Mouse (Mus musculus): ENCODE measurements around the gene Lypd4.

Gene Lypd4

DNA sequence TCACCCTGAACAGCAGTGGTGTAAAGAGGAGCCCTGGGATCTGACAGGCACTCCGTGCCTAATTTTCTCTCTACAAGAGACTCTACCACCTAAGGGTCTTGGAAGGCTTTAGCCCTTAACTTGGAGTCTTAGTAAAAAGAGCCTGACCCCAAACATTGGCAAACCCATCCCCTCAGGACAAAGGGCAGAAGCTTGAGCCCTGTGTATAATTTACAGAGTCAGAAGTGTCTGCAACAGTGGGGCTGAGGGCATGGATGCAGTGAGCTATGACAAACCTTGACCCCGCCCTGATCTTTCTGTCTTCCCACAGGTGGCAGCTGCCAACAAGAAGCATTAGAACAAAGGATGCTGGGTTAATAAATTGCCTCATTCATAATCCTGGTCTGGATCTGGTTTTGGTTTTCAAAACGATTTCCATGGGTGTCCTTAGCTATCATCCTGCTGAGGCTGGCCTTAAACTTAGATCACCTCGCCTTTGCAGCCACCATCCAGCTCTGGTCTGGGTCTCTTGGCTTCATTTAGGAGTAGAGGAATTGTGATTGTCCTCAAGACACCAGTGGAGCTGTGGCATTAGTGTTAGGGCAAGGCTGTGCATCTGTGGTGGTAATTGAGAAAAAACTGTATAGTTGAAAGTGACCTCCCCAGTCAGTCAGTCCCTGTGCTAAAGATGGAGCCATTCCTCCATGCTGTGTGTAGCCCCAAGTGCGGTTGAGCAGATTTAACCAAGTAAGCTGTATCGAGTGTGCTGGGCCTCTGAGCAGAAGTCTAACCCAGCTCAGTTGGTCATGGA is 19.9 kb upstream of the Lypd4 start:
- no peak for DNase-seq (ENCODE audit: low spot score in 2 of 2)

DNA sequence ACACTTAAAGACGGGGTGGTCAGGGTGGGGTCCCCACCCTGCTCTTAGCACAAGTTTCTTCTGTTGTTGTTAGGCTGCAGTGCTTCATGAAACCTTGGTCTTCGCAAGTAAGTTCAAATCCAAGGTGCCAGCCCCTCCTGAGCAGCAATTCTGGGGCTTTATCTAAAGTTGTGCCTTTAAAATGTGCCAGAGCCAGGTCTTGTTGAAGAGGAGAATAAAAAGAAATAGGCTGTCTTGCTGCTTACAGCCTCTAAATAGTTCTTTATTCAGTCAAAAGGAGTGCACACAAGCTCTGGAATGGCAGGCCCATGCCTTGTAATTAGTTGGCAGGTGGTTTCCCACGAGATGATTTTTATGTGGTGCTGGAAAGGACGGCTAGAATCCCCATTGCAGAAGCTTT is 17.4 kb upstream of the Lypd4 start:
- no peak for DNase-seq (ENCODE audit: low spot score in 2 of 2)

DNA sequence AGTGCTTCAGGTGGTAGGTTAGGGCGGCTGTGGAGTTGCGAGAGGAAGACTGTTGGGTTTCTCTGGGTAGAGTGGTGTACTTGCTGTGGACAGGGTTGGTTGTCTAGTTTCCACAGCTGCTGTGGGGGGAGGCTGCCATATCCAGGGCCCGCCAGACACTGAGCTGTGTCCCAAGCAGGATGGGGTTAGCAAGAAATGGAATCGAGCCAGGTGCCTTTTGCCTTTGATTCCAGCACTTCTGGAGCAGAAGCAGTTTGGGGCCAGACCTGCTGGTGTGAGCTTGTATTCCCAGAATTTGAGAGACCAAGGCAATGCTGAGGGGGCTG is 16.5 kb upstream of the Lypd4 start:
- DNase-seq (ENCODE audit: low spot score in 2 of 2): no peak

DNA sequence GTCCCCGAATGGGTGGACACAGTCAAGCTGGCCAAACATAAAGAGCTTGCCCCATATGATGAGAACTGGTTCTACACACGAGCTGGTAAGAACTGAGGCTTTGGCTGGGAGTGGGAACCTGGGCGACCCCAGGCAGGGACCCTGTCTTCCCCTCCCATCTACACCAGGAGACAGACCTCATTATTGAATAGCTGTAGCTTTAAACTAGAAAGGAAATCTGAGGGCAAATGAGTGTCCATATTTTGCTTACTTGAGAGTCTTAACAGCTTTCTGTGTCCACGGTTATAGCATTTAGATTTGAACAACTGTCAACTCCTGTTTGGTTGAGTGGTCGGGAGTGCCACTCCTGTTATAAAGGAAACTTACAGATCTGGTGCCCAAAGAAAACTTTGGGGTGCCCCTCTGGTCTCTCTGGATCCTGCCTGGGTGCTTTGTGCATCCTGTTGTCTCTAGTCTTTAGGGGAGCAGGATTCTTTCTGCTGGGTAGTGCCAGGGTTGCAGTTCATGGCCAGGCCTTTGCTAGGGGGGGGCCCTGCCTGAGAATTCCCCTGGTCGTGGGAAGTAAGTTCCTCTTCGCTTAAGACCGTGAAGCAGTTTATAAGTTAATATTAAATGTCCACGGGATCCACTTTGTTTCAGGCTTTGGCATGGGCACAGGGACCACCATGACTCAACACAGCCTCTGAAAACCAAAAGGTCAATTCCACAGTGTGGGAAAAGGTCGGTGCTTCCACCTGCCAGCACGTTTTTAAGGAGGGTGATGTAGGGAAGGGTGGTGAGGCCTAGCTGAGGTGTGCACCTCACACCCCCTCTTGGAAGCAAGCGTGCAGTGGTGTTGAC is 15.9 kb upstream of the Lypd4 start:
- DNase-seq (ENCODE audit: low spot score in 2 of 2): no peak

DNA sequence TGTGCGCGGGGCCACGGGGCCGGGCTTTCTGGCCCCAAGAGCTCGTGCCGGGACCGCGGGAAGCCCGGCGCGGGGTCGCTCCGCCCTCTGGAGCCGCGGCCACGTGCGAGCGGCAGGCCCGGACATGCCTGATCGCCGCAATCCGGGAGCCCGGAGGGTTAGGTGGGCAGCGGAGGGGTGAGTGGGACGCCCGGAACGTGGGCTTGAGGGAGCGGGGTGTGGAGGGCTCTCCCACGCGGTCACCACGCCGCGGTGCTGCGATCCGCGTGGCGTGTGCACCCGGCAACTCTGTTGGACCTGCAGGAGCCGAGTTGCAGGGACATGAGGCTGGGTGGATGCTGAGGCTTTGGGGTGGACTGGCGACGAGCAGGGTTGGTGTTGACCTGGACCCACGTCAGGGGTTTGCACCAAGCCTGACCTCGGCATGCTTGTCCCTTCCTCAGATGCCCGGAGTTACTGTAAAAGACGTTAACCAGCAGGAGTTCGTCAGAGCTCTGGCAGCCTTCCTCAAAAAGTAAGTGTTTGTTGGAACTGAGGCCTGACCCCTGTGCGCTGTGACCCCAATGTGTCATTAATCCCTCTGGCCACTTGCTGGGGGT is 15.1 kb upstream of the Lypd4 start:
- no peak for DNase-seq (ENCODE audit: low spot score in 2 of 2)

DNA sequence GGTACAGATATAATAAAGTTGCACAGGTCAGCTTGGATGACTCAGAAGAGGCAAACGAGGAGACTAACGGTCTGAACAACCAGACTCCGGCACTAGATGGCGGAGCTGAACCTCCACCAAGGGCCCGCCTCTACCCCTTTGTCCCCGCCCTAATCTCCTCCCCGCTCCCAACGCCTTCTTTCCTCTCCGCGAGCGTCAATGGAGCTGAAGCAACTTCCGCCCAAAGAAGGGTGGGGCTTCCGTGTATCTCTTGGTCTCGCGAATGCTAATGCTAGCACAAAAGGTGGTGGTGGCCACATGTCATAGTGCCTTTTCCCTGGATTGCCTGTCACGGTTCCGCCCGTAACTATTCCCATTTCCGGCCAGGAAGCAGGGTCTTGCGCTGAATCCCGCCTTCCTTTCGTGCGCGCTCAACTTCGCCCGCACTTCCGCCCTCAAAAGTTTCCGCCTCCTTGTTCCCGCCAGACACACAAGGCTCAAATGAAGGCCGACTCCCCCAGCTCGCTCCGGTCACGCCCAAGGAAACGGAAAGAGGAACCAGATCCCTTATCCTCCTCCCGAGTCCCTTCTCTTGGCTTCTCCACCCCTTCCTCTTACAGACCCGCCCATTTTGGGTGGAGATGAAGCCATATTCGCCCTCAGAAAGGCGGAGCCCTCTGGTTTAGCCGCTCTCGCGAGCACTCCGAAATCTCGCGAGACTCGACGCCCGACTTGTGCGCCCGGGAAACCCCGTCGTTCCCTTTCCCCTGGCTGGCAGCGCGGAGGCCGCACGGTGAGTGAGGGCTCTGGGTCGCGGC is 14.4 kb upstream of the Lypd4 start, which contains the start of gene Rps19:
TSS of gene Rps19 (plus strand) at position 476 of the 797 bp plus-strand sequence.
- peak; percentile 98 for DNase-seq (ENCODE audit: low spot score in 2 of 2)

DNA sequence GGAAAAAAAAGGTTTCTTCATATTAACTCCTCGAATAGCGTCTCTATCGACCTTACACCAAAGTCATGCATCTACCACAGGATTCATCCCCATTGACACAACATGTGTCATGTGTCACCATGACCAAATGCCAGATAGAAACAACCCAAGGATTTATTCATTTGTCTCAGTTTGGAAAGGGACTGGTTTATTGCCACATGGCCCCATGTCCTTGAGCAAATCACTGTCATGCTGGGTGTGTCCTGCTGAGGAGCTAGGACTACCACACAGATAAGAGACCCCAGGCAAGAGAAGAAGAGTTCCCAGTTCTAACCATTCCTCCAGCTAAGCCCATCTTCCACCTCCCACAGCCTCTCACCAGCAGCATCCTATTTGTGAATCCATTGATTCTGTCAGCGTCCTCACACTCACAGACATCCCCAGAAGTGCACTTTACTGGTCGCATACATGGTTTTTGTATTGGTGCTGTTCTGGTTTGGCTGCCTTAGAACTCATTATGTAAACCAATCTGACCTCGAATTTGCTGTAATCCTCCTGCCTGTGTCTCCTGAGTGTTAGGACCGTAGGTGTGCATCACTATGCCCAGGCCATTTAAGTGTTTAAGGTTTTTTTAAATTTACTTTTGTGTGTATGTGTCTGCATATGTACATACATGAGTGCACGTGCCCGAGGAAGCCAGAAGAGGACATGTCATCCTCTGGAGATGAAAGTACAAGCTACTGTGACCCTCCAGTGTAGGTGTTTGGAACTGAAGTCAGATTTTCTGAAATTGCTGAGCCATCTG is 12.9 kb upstream of the Lypd4 start:
- no peak for DNase-seq (ENCODE audit: low spot score in 2 of 2)

DNA sequence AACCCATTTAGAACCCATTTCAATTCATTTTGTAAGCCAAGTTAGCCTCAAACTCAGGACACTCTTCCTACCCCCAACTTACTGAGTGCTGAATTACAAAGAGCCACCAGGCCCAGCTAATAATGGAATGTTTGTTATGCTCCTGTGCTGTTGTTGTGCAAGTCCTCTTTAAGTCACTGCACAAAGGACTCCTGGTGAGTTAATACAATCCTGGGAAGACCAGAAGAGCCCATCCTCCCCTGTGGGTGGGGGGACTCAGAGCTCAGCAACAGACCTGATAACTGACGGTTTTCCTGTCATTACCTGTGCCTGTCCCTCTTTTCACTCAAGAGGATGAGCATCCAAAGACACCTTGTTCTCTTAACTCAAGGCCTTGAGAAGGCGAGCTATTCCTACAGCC is 9.9 kb upstream of the Lypd4 start:
- DNase-seq (ENCODE audit: low spot score in 2 of 2): no peak

DNA sequence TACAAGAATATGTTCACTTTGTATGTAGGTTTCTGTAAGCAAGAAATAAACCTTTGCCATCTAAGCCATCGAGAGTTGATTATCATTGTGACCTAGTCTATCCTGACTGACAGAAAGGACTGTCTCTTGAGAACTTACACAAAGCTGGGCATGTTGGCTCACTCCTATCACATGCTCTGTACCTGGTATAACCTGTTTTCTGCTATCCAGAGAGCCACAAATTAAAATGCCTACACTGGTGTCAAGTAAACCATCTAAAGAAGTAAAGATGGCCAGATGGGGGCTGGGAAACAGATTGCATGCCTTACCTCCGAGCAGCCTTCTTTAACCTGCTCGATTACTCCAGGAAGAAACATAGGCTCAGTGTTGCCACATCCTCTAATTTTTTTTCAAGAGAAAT is 7.8 kb upstream of the Lypd4 start:
- no peak for DNase-seq (ENCODE audit: low spot score in 2 of 2)

DNA sequence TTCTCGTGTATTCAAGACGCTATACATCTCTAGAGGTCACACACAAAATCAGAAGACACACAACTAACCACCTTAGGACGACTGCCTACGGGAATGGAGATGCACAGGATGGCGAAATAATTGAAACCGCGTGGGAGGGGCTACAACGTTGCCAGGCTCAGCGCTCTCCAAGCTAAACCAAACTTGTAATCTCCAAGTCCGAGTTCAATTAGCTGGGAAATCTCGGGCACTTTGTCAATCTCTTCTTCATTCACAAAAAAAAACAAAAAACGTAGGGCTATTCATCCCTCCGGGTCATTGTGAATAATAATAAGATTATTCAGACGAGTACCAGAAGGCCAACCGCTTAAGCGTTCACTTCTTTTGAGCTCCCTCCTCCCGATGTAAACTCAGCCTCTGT is 661 bp downstream of the Lypd4 start:
- DNase-seq (ENCODE audit: low spot score in 2 of 2): no peak

DNA sequence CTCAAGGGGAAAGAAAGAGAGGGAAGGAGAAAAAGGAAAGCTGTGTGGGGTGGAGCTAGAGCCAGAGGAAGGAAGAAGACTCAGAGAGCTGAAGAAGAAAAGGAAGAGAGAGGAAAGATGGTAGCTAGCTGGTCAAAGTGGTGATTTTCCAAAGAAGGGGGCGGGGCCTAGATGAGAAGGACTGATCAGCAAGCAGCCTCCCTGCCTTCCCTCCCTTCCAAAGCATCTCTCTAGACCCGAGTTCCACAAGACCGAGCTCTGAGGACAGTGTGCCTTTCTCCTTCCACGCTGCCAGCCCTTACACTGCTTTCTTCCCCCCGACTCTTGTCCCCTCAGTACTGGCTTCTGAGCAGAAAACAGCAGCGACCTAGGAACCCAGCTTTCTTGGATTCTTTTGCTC is 5.6 kb downstream of the Lypd4 start:
- no peak for DNase-seq (ENCODE audit: low spot score in 2 of 2)

DNA sequence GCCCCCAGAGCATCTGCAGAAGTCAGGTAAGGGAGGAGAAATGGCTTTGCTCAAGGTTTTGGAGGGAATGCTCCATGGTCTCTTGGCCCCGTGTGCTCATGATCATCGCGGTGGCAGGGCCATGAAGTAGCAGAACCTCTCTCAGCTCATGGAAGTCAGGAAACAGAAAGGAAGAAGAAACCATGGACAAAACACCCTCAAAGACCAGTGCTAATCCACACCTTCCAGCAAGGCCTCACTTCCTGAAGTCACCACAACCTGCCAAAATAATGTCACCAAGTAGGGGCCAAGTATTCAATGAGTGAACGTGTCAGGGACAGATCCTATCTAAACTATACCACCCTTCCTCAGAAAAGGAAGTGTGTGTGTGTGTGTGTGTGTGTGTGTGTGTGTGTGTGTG is 6.9 kb downstream of the Lypd4 start:
- DNase-seq (ENCODE audit: low spot score in 2 of 2): no peak

DNA sequence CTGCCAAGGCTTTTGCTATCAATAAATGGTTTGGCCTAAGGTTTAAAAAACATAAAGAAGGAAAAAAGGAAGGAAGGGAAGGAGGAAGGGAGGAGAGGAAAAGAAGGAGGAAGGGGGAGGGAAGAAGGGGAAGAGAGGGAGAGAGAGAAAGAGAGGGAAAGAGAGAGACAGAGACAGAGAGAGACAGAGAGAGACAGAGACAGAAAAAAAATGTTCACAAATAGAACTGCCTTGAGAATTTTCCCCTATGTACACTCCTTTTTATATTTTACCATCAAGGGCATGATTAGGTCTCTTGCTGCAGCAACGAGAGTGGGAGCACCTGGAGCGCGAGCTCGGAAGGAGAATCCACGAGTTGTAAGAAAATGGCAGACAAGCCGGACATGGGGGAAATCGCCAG is 7.8 kb downstream of the Lypd4 start, which contains the start of gene Gm9844:
TSS of gene Gm9844 (plus strand) at position 301 of the 400 bp plus-strand sequence.
- no peak for DNase-seq (ENCODE audit: low spot score in 2 of 2)

DNA sequence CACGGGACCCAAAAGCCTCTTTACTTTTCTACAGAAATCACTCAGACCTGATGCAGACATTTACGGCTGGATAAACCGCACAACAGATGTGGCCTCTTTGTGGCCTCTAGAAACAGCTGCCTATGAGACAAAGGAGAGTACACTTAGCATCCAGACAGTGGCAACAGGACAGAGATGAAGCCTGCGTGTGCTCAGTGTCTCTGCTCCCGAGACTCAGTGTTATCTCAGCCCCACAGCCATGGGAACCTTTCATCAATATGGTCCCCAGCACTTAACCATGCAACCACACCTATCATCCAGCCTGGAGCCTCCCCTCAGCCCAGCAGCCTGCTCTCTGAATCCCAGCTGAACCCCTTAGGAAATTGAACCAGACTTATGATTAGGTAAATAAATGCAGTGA is 10.5 kb downstream of the Lypd4 start:
- no peak for DNase-seq (ENCODE audit: low spot score in 2 of 2)

DNA sequence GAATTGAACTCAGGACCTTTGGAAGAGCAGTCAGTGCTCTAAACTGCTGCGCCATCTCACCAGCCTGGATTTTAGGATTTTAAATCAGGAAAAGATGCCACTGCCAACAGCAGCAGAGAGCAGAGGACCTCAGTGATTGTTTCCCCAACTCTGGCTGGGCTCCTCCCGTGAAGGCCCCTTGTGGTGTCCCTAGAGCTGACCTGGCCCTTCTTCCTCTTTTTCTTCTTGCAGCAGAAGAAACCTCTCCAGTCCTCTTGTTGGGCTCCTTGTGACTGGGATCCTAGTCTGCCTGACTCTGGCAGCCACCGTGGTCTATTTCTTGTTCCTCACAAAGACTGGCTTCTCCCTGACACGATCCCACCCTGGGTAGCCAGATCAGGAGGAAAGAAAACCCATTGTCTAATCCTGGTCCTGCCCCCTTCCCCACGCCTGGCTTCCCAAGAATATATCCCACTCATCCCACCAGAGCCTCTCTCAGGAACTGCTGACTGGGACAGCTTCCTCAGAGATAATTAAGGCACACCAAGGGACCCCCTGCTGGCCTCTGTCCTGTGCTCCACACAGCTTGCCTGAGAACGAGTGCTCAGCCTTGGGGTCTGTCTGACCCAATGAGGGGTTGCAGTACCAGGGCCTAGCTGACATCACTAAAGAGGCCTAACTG is 13.2 kb downstream of the Lypd4 start:
- no peak for DNase-seq (ENCODE audit: low spot score in 2 of 2)

DNA sequence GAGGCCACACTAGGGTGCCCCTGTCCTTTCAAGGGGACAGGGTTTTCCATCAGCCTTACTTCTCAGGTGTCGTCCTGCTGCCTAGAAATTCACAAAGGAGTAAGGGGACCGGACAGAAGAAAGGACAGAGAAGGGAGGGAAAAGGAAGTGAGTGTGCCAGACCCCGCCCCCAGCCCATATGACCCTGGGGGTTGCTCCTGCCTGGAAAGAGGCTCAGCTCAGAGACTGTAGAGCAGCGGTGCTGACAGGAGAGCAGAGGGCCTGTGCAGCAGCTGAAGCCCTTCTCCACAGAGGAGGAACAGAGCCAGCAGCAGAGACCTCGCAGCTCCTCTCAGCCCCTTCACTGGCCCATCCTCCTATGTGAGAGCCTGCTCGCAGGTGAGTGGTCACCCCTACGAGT is 16.0 kb downstream of the Lypd4 start:
- no peak for DNase-seq (ENCODE audit: low spot score in 2 of 2)

DNA sequence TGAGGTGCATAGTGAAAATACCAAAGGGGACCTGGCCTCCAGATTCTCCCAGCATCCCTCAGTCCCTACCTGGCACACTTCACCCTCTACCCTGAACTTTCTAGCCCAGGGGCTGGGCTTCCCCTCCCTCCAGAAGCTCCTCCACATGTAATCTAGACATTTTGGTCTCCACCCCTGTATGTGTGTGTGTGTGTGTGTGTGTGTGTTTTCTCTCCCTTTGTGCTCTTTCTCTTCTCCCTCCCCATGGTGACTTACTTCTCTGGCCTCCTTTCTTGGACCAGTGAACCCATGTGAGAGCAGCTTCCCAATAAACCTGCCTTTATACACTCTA is 16.5 kb downstream of the Lypd4 start:
- no peak for DNase-seq (ENCODE audit: low spot score in 2 of 2)

DNA sequence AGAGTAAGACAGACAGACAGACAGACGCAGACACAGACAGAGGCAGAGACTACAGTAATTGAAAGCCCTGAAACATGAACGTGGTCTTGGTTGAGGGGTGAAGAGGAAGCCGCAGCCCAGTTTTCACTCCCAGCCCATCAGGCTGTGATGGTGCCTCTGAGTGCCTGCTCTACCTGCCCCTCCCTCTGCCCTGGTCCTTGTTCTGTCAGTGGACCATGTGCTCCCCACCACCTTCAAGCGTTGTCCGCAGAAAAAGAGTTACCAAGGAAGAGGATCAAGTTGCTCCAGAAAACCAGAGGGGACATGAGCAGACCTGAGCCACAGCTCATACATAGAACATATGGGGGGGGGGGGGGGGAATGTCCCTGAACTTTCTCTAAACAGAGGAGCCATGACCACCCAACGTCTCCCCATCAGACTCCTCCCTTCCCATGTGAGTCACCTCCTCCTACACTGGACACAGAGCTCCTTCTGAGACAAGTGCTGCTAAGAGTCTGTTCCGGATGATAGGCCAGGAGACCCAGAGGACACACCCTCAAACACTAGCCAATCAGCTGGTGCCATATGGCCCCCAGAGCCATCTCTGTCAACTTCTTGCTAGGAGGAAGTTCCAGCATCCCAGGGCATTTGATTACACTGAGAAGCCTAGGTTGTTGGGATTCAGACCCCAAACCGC is 17.0 kb downstream of the Lypd4 start:
- DNase-seq (ENCODE audit: low spot score in 2 of 2): no peak

DNA sequence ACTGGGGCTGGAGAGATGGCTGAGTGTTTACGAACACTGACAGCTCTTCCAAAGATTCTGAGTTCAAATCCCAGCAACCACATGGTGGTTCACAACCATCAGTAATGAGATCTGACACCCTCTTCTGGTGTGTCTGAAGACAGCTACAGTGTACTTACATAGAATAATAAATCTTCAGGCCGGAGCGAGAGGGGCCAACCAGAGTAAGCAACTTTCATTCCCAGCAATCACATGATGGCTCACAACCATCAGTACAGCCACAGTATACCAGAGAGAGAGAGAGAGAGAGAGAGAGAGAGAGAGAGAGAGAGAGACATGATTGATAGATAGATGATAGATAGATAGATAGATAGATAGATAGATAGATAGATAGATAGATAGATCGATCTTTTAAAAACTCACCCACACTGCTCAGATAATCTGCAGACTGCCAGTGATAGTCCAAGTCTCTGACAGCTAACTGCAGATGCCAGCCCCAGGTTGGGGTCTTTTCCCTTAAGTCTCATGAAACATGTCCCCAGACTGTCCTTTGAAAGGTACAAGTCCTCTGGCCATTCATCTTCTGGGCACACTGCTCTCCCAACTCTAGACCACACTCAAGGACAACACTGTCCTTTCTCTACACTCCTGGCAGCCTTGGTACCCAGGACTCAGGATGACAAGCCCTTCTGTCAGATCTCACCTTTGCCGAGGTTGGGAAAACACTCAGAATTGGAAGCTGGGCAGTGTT is 18.0 kb downstream of the Lypd4 start:
- no peak for DNase-seq (ENCODE audit: low spot score in 2 of 2)
